Mouse (Mus musculus): ENCODE results near the gene Gm5127.
A peak's percentile ranks its signal among the peaks of the same experiment; 100 is the strongest.

Gene Gm5127

DNA sequence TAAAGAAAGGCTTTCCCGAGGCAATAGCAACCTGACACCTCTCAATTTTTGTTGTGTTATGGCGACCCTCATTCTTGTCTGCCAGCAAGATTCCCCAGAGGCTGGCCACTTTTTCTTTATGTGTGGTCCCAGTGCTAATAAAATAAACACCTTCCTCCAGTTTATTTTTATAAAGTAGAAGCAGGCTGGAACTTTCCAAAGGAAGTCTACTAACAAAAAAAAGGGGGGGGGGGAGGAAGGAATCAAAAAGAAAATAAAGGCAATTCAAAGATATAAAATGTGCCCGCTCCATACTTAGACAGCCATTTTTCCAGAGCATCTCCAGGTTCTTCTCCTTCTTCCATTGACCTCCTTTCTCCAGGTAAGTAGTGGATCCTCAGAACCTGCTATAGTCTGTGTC lies at the start of gene Gm5127:
Gene Gm5127, plus strand, starts transcription at position 301 of the 400 bp plus-strand sequence.
- no peak for DNase-seq (ENCODE audit: low read depth, low spot score)

DNA sequence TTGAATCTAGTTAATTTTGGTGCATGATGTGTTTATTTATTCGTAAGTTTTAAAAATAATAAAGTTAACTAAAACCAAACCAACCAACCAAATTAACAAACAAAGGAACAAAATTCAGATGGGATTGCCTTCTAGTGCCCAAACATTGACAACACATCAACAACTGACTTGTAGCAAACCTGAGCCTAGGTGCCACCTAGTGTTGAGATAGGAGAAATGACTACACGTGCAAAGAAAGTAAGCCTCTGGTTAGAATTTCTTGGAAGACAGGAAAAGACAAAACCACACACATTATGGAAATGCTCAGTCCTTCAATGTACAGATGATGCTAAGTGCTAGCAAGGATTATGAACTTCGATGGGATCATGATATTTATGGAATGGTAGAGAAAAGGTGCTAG lies 46.6 kb upstream of the Gm5127 start:
- DNase-seq (ENCODE audit: low read depth, low spot score) = no peak

DNA sequence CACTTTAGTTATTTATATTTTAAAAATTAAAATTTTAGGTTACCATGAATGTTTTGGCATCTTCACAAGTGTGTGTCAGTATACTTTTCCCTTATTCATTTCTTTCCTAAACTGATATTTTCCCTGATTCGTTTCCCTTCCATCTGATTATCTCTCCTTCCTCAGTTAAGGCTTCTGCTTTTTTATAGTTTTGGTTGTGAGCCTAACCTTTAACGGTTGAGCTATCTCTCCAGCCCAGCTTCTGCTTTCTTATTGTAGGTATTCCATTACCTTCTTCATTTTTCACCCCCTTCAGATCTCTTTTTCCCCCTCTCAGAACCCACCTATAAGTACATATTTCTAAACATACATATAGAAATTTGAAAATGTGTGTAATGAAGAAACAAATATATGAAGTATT lies 27.5 kb upstream of the Gm5127 start:
- DNase-seq (ENCODE audit: low read depth, low spot score) = no peak

DNA sequence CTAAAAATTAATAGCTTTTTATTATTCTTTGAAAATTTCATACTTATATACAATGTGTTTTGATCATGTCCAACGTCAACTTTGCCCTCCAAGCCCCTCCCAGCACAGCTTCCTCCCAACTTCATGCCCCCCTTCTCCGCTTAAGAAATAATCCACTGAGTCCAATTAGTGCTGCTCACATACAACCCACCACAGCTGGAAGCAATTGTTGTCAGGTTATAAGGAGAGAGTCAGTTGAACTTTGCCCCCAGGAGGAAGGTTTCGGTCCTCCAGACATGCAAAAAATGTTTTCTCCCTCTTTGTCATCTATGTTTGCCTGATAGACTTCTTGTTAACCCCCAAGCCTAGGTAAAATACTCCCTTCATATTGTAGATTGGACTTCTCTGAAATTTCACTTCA lies 4.0 kb upstream of the Gm5127 start:
- DNase-seq (ENCODE audit: low read depth, low spot score) = no peak

DNA sequence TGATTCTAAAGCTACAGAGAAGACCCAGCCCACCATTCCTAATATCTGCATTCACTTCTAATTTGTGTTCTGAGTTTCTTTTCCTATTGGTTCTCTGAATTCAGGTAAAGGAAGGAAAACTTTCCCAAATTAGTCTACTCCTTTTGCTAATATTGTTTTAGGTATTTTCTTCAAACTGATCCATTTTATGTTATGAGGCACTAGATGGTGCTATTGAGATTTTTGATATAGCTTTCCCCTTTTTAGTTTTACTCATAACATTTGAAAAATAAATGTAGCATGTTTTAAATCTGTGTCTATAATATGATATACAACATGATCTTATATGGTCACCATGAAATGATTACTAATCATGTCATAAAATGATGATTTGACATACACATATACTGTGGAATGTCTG lies 2.6 kb upstream of the Gm5127 start:
- DNase-seq (ENCODE audit: low read depth, low spot score) = no peak

DNA sequence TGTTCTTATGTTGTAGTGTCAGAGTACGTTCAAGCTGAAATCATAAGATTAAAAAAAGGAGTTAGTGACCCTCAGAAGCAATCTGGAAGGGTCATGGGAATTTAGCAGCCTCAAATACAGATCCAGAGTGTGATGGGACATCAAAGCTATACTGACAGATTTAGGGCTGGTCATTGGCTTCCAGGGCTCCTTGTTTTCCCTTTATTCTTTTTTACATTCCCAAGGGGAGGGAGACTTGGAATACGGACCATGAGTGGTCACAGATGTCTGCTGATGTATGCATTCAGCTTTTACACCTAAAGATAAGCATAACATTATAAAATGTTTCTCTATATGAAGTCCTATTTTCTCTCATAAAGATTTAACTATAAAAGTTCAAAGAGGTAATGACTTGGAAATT lies 789 bp upstream of the Gm5127 start:
- no peak for DNase-seq (ENCODE audit: low read depth, low spot score)

DNA sequence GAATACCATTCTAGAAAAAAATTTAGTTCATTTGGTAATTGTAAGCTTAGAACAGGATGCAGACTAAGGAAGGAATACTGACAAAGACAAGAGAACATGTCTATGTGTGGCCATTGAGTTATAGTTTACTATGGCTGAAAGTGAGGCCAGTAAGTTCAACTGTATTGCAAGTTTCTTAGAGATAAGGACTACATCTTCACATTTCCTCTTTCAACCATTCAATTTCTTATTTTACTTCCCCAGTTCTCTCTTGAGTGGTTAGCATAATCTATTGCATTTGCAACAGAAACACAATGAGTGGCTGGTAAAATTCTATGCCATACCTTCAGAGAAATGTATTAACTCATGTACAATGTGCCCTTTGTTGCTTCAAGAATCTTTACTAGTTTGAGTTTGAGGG lies 10.9 kb downstream of the Gm5127 start:
- no peak for DNase-seq (ENCODE audit: low read depth, low spot score)

DNA sequence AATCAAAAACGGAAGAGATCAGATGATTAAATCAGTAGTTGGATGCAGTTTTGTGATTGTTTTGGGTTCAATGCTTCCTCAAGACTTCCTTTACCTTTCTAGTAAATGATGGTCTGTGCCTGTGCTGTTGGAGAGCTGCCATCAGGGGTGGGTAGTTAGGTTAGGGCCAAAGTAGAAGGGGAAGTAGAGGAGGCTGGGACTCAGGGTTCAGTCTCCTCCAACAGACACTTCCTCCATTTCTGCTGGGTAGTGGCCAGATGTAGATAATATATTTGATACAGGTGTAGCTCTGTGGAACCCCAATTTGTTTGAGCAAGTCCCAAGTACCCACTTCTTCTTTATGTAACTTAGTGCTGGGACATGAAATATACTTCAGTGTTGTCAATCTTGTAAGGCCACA lies 12.9 kb downstream of the Gm5127 start:
- no peak for DNase-seq (ENCODE audit: low read depth, low spot score)

DNA sequence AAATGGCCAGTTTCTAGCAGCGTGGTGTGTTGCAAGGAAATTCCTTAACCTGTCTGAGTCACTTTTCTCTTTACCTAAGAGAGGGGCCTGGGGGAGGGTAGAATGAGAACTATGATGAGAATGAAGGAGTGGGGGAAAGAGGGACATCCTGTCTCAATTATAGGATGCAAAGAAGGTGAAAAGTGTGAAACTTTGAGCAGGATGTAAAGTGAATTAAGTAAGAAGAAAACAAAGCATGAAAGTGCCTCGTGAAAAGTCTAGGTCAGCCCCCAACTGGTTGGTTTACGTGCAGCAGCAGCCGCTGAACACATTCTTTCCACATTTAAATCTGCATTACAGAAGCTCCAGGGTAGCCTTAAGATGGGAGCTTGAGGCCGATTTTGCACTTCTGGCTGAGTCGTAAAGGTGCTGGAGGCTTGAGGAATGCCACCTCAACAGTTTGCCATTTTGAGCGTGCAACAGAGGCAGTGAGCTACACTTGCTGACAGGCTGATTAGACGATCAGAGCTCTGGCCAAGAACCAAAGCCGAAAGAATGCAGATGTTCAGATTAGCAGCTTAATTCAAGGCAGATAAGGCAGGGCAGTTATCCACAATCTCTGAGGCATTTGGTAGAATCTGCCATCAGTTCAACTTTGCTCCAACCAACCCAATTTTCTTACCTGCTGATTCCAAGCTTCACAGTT lies 19.7 kb downstream of the Gm5127 start:
- no peak for DNase-seq (ENCODE audit: low read depth, low spot score)

DNA sequence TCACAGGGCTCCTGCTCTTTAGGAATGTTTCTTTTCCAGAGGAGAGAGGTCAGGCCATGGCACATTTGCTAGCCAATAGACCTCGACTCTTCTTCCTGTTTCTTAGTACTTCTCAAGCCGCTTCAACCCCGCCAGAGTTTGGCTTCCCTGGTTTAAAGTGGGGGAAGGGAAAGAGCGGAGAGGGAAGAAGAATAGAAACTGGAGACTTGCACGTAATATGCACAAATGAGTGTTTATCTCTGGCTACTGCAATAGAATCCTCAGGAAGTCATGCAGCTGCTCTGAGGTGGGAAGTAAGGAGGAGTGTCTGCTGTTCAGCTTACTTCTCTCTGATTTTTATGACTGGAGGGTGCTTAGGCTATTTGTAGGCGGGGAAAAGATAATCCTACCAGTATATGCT lies 20.4 kb downstream of the Gm5127 start, which contains the start of gene Cysltr1:
Gene Cysltr1, minus strand, starts transcription at position 294 of the 400 bp plus-strand sequence.
- peak; percentile 18 for DNase-seq (ENCODE audit: low read depth, low spot score)

DNA sequence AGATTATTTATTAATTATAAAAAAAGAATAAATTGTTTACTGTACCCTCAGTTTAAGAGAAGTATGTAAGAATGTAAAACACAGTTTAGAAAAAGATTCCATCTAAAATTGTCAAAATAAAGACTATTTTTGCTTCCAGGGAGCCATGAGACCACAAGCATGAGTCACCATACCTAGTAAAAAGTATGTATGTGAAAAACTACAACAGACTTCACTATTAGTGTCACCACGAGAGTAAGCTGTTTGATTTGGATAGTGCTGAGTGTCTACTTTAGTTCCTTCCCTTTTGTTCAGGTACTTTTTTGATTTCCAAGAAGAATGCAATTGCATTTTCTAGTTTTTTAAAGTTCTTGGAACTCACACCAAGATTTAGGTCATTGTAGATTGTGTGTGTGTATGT lies 39.5 kb downstream of the Gm5127 start:
- DNase-seq (ENCODE audit: low read depth, low spot score) = no peak

DNA sequence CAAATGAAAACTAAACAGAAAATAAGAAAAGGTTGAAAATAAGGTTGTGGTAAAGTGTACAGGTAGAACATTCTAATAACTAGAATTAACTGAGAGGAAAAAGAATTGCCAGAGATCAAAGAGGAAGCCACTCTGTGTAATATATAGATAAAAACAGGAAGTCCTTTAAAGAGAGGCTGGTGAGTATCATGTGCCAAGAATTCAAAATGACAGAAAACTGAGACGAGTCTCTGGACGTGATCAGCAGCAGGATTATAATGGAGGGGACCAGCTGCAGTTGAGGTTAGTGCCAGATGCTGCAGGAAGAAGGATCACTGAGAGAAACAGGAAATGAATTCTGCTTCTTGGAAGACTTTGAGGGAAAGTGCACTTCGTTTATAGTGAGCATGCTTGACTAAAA lies 40.7 kb downstream of the Gm5127 start:
- DNase-seq (ENCODE audit: low read depth, low spot score) = no peak

DNA sequence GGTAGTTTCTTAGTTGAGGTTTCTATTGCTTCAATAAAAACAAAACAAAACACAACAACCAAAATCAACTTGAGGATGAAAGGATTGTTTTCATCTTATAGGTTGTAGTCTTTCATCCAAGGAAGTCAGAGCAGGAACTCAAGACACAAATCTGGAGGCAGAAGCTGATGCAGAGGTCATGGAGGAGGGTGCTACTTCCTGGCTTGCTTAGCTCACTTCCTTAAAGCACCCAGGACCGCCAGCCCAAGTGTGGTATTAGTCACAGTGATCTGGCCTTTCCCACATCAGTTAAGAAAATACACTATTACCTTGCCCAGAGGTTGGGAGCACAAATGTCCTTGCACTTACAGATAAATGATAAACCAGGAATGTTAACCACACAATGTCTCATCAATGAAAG lies 45.5 kb downstream of the Gm5127 start:
- DNase-seq (ENCODE audit: low read depth, low spot score) = no peak

DNA sequence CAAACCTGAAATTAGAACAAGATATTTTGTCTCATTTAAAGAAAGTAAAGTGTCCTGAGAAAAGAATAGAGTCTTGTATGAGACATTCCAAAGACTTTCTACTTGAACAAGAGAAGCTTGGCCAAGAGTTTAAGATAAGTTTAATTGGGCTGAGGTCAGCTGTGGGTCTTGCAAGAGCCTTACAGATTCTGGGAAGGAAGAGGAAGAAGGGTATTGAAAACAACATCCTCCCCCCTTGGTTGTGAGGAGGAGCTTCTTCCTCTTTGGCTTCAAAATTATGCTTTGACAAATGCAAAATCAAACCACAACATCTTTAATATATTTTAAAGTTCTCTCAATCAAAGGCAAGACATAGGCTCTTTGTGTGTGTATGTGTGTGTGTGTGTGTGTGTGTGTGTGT lies 50.6 kb downstream of the Gm5127 start:
- no peak for DNase-seq (ENCODE audit: low read depth, low spot score)

DNA sequence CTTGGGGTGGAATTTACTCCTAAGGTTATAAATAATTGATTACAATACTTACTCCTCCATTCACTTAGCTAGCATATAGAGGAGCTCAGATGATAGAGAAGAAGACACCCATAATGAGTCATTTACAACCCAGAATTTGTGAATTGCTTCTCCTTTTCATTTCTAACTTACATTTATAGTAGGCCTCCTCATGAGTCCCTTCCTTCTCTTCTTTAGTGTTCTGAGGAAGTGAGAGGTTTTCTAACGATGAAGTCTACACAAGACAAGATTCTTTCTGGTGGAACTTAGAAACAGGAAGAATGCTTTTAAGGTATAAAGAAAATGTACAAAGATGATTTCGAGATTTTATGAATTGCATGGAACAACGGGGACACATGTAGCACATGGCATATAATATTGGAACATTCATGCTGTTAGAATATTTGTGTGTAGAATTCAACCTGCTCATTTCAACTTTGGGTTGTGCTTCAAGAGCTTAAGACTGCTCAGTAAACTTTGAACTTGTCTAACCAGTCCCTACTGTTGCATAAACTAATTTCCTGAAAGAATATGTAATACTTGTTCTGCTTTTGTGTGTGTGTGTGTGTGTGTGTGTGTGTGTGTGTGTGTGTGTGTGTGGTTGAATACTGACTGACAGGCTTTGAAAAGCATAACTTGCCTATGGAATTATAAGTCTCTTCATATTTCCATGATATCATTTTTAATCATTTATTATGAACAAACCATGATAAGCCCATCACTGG lies 52.0 kb downstream of the Gm5127 start:
- no peak for DNase-seq (ENCODE audit: low read depth, low spot score)

DNA sequence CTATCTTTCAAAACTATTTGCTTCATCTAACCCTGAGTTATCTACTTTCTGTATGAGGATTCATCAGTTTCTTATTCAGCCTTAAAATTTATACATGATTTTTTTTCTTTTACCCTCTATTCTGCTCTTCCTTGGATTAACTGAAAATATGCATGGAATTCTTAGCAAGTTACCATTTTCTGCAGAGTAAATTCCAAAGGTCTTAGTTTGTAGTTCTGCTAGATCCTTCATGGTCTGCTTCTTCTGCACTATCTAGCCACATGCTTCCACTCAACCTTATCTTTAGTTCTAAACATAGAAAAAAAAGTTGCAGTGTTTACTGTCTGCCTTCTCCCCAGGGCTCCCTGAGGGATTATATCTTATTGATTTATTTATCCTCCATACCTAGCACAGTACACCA lies 79.1 kb downstream of the Gm5127 start:
- no peak for DNase-seq (ENCODE audit: low read depth, low spot score)

DNA sequence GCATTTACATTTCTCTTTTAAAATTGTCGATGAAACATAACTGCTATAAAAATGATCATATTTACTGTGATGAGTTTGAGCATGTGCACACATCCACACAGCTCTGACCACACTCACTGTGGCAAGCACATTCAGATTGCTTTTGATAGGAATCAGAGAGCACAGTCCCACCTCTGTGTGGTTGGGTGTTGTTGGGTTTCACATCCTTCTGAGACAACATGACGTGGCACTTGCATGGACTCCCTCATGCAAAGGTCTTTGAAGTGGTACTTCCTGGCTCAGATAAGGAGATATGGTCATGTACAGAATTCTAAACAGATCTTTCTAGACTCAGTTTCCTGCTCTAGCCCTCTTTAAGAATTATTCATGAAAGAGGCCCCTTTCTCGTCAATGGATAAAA lies 121.6 kb downstream of the Gm5127 start:
- DNase-seq (ENCODE audit: low read depth, low spot score) = no peak

DNA sequence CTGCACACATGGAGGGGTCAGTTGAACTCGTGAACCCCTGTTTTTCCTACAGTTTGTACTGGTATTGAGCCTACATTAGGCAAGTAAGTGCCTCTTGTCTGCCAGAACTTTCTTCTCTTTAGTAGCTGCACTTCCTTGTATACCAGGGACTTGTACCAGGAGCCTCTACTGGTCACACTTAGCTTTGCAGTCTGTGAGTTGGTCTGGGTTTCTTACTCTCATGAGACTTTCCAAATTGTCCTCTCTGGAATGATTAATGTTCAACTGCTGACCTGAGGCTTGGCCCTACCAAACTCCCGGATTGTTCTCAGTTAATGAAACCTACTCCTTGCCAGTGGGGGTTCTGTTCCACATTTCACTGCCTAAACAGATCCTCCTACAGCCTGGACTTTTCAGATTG lies 134.2 kb downstream of the Gm5127 start:
- DNase-seq (ENCODE audit: low read depth, low spot score) = no peak

DNA sequence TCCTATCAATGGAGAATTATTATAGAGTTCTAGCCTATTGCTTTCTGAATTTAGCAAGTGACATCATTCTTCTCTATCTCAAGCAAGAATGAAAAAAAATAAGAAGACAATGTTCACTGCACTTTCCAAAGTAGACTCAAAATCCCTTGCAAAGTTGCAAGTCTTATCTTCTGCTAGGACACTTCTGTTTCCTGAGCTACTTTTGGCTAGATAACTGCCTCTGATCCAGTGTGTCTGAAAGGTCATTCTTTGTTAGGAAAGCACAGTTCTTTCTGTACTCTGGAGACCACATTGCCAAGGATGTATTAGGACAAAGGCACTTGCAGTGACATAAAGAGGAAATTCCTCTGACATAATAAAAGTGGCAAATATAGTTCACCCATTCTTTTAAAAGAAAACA lies 159.3 kb downstream of the Gm5127 start:
- DNase-seq (ENCODE audit: low read depth, low spot score) = no peak

DNA sequence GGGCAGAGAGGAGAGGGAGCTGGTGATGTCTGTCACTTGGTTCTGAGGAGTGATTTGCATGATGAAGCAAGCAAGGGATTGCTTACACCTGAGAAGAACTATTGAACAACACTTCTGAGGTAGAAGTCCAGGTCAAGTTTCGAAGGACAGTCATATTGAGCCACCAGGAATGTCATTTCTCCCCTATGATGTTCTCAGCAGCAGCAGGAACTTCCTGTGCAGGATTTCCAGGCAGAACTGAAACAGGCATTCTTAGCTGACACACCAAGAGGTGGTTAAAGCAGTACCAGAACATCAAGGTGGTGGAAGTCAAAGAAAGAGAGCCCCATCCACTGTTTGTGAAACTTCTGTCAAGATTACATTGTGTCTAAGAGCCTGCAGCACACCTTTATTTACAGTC lies 172.3 kb downstream of the Gm5127 start:
- DNase-seq (ENCODE audit: low read depth, low spot score) = no peak

All from skeletal muscle tissue, adult 2 months (tissue).